Mouse (Mus musculus): ENCODE data around the gene Sdha.

GRCm38 (mm10) chr13:74362218-74362617 is 12.1 kb upstream of the Sdha start:
- TF ChIP-seq CTCF (IDR thresholded peaks at IDR 0.05; ENCODE audit: low read depth), result no peak
- no peak for TF ChIP-seq EP300 (optimal IDR thresholded peaks at IDR 0.05)

Data from stomach, postnatal 0 days (tissue).